17 mouse cellular contexts compared by ENCODE assay signal in the genomic region with DNA sequence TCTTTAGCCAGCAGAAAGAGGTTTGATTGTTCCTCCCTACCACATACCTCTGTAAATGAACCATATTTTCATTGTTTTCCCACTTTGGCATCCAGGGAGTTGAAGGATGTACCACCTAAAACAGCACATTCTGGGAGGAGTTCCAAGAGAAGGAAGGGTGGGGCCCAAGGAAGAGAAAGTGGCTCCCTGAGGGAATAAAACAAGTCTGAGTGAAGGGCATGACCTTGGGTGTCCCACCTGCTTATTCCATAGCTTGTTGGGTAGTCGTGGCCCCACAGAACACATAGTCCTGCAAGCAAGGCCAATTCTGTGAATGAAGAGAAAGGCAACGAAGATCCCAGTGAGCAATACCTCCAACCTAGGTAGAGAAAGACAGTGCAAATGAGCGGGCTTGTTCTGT.
"Had no signal": no experiment of that assay in that cellular context is flagged by ENCODE, and none has a peak within 500 bp of the region (broad histone marks: within the 10 kb centered on the region; RNA-seq: fewer than 3 reads in every experiment).

No protein-coding gene starts in this region.

- DNase-seq: lung, adult 18-20 months; lung, embryonic 14.5 days; lung, postnatal 10 days; lung, postnatal 4 days; midbrain, embryonic 14.5 days; right cerebral cortex, postnatal 14 days; thymus, adult 2 months; thymus, postnatal 25 days; thymus, postnatal 4 days had no signal

- ATAC-seq: midbrain, embryonic 16.5 days had no signal

- H3K27ac ChIP-seq: midbrain, embryonic 10.5 days; midbrain, embryonic 12.5 days; neural tube, embryonic 13.5 days; neural tube, embryonic 15.5 days; stomach, embryonic 15.5 days; stomach, postnatal 0 days had no signal

- H3K4me2 ChIP-seq: lung, embryonic 14.5 days; midbrain, embryonic 12.5 days; neural tube, embryonic 13.5 days; neural tube, embryonic 15.5 days; stomach, embryonic 15.5 days had no signal

- H3K9me3 ChIP-seq: midbrain, embryonic 10.5 days; neural tube, embryonic 13.5 days; stomach, embryonic 15.5 days had no signal

- H3K4me3 ChIP-seq: midbrain, embryonic 10.5 days; midbrain, embryonic 12.5 days; myocyte; neural tube, embryonic 13.5 days; neural tube, embryonic 15.5 days; stomach, embryonic 15.5 days had no signal

- H3K36me3 ChIP-seq: midbrain, embryonic 10.5 days; midbrain, embryonic 12.5 days; neural tube, embryonic 13.5 days; neural tube, embryonic 15.5 days; stomach, embryonic 15.5 days had no signal

- H3K4me1 ChIP-seq: stomach, embryonic 15.5 days had no signal

- H3K9ac ChIP-seq: lung, embryonic 14.5 days; midbrain, embryonic 12.5 days; neural tube, embryonic 13.5 days; neural tube, embryonic 15.5 days; stomach, embryonic 15.5 days had no signal

- H3K27me3 ChIP-seq: midbrain, embryonic 12.5 days; neural tube, embryonic 13.5 days; neural tube, embryonic 15.5 days; stomach, embryonic 15.5 days had no signal
